Mouse (Mus musculus) hindbrain, embryonic 16.5 days (tissue): ENCODE results near the gene Cryge. TPM values are rescaled to one million over a fixed set of nuclear protein-coding genes. Genes with fewer than 3 reads are reported as not detected.
"Not testable (repeated sequence)": the region's sequence is repeated elsewhere in the genome, so short reads cannot be mapped to it uniquely, and the experiment has no call there.

Source experiments
- ATAC-seq: fragments of 200-750 bp; cut with Nextera tagmentation; 2 replicates; pipeline ENCODE4 v1.8.0; 2017; ENCODE audit warnings: moderate TSS enrichment, moderate library complexity
- H3K27ac ChIP-seq: fragments of 300-500 bp; sonication (generic); 2 replicates; pipeline ENCODE4 v1.5.1; 2014; ENCODE audit warnings: low read depth, mild to moderate bottlenecking, control low read depth, low read length, moderate library complexity
- H3K27me3 ChIP-seq: fragments of 300-500 bp; sonication (generic); replicated peaks from 2 replicates; pipeline ENCODE4 v1.6.1; 2014; ENCODE audit warnings: low read length; ENCODE audit not compliant: control insufficient read depth, insufficient read depth
- H3K36me3 ChIP-seq: fragments of 300-500 bp; sonication (generic); 2 replicates; pipeline ENCODE4 v1.6.1; 2014; ENCODE audit warnings: mild to moderate bottlenecking, low read length, moderate library complexity, mixed read lengths; ENCODE audit not compliant: control insufficient read depth, insufficient read depth
- H3K4me1 ChIP-seq: fragments of 300-500 bp; sonication (generic); 2 replicates; pipeline ENCODE4 v1.6.1; 2014; ENCODE audit warnings: low read depth, low read length; ENCODE audit not compliant: control insufficient read depth, insufficient read depth
- H3K4me2 ChIP-seq: fragments of 300-500 bp; sonication (generic); 2 replicates; pipeline ENCODE4 v1.6.1; 2014; ENCODE audit warnings: mild to moderate bottlenecking, low read length, control low read depth, moderate library complexity
- H3K4me3 ChIP-seq: fragments of 300-500 bp; sonication (generic); 2 replicates; pipeline ENCODE4 v1.5.1; 2014; ENCODE audit warnings: mild to moderate bottlenecking, low read length, control low read depth, moderate library complexity
- H3K9ac ChIP-seq: fragments of 300-500 bp; sonication (generic); 2 replicates; pipeline ENCODE4 v1.6.1; 2014; ENCODE audit warnings: low read depth, mild to moderate bottlenecking, control low read depth, low read length, moderate library complexity
- H3K9me3 ChIP-seq: fragments of 300-500 bp; sonication (generic); 2 replicates; pipeline ENCODE4 v1.6.1; 2014; ENCODE audit warnings: mild to moderate bottlenecking, low read length, moderate library complexity; ENCODE audit not compliant: control insufficient read depth
- WGBS: fragments of 180-500 bp; shearing (Covaris S2); extraction: QIAGEN DNeasy Blood & Tissue Kit; methylation state at CpG from one replicate; pipeline ENCODE4 v1.1.7; 2014; 5-methylcytosine and 5-hydroxymethylcytosine counted together
- polyA plus RNA-seq: library from polyadenylated mRNA; unstranded; fragments of >200 nt; fragmentation: Nextera tagmentation; extraction: Ambion mirVana; gene quantifications from 2 replicates; pipeline ENCODE4 v1.2.1, GENCODE M21; 2015

Cryge gene
- not detected in 2 replicates for polyA plus RNA-seq

DNA sequence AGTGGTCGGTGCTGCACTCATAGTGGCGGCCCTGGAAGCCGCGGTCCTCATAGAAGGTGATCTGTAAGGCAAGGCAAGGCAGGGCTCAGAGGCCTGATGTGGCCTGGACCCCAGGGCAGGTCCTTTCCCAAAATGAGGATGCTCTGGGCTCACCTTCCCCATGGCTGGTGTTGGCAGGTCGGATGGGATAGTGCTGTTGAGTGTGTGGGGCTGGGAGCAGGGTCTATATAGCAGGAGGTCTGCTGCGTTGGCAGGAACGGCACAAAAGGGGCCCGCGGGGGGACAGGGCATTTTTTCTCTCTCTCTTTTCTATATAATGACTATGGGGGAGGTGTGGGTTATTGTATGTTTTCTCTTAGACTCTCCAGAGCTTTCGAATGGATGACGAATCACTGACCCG is at the start of gene Cryge:
Cryge (minus strand) TSS at position 198 of the 400 bp plus-strand sequence.
- not testable (repeated sequence) for H3K4me1 ChIP-seq, H3K4me3 ChIP-seq, ATAC-seq, H3K4me2 ChIP-seq, H3K9me3 ChIP-seq, H3K27ac ChIP-seq, H3K27me3 ChIP-seq, H3K9ac ChIP-seq, H3K36me3 ChIP-seq
- WGBS: 33% methylated on average over 10 of the region's 12 CpGs

DNA sequence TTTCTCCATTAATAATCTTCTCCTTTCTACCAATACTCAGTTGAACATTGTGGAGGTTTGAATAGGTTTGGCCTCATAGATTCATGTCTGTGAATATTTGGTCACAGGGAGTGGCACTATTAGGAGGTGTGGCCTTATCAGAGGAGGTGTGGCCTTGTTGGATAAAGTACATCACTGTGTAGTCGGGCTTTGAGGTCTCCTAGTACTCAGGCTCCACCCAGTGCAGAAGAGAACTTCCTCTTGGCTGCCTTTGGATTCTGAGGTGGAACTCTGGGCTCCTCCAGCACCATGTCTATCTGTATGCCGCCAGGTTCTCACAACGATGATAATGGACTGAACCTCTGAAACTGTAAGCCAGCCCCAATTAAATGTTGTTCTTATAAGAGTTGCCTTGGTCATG is 46.0 kb upstream of the Cryge start:
- H3K27ac ChIP-seq: no peak overlapping the region
- no peaks in the 10 kb centered on the region for H3K27me3 ChIP-seq
- no peaks in the 10 kb centered on the region for H3K9me3 ChIP-seq
- no peak overlapping the region for H3K4me3 ChIP-seq
- no peak overlapping the region for H3K4me2 ChIP-seq
- no peak for ATAC-seq
- no peaks in the 10 kb centered on the region for H3K36me3 ChIP-seq
- 86% methylated on average over 3 of the region's 3 CpGs for WGBS
- no peak overlapping the region for H3K9ac ChIP-seq
- no peaks in the 10 kb centered on the region for H3K4me1 ChIP-seq

DNA sequence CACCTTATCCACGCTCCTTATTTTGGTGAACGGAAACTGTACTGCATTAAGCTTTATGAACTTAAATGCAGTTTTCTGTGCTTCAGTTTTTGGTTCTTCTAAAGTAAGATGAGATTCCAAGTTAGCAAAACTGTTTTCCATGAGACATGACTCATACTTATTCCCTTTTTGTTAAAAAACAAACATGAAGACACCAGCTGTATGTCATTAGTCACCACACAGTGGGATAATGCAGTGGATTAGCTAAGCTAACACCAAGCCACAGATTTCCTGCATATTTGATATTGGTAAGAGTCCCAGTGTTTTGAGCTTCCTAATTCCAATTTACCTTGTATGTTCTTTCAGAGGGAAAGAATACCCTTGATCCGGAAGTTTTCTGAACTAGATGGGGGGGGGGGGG is 40.6 kb upstream of the Cryge start:
- H3K27ac ChIP-seq: no peak overlapping the region
- no peaks in the 10 kb centered on the region for H3K4me1 ChIP-seq
- no peak overlapping the region for H3K4me2 ChIP-seq
- no peak overlapping the region for H3K9ac ChIP-seq
- H3K9me3 ChIP-seq: no peaks in the 10 kb centered on the region
- WGBS: 96% methylated on average over 3 of the region's 3 CpGs
- no peaks in the 10 kb centered on the region for H3K36me3 ChIP-seq
- no peaks in the 10 kb centered on the region for H3K27me3 ChIP-seq
- no peak overlapping the region for H3K4me3 ChIP-seq
- ATAC-seq: no peak

GRCm38 (mm10) chr1:65090370-65090769 is 39.4 kb upstream of the Cryge start:
- no peak overlapping the region for H3K27ac ChIP-seq
- H3K27me3 ChIP-seq: no peaks in the 10 kb centered on the region
- no peak overlapping the region for H3K4me2 ChIP-seq
- no peaks in the 10 kb centered on the region for H3K4me1 ChIP-seq
- no peak overlapping the region for H3K4me3 ChIP-seq
- WGBS: 77% methylated on average over 2 of the region's 2 CpGs
- no peaks in the 10 kb centered on the region for H3K36me3 ChIP-seq
- no peak for ATAC-seq
- H3K9ac ChIP-seq: no peak overlapping the region
- H3K9me3 ChIP-seq: no peaks in the 10 kb centered on the region

DNA sequence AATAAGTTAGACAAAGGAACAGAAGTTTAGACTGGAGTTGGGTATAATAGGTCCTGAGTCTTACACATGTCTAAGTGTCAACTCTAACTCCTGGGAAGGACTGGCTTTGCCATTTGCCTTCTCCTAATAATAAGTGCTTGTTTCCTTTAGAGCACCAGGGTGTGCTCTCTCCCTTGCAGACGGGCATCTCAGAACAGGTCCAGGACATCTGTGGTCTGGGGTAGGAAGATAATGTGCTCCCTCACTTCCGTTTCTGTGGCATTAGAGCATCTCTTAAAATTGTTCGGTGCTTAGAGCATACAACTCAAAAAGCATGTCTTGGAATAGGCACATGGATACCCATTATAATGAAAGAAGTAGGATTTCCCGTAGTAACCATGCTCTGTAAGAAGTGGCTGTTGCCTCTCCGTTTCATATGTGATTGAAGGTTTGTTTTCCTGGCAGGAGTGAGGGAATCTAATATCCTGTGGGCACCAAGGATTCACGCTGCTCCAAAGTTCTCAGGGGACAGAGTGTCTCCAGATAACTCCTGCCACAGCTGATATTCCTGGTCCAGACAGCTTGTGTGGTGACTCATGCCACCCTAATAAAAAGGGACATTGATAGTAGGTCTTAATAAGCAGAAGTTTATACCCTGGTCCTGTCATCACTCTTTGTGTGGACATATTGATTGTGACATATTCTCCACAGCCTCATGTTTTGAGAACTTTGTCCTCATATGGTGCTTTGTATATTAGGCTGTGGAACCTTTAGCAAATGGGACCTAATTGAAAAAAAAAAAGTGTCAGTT is 37.8 kb upstream of the Cryge start:
- Histone ChIP-seq H3K4me3 (no peak overlapping the region), H3K27ac (no peak overlapping the region), H3K9me3 (no peaks in the 10 kb centered on the region), H3K9ac (no peak overlapping the region), H3K4me1 (no peaks in the 10 kb centered on the region), H3K4me2 (no peak overlapping the region), H3K27me3 (no peaks in the 10 kb centered on the region), H3K36me3 (no peaks in the 10 kb centered on the region)
- WGBS: 81% methylated on average over 6 of the region's 6 CpGs
- no peak for ATAC-seq

GRCm38 (mm10) chr1:65082188-65082587 is 31.2 kb upstream of the Cryge start, which contains the start of gene Crygb:
TSS of gene Crygb (minus strand) at chr1:65082288.
- Histone ChIP-seq H3K9me3 (no peaks in the 10 kb centered on the region), H3K4me2 (no peak within 1 kb of the TSS; the same call in 1 of the 2 replicates), H3K36me3 (no peaks in the 10 kb centered on the region), H3K9ac (no peak within 1 kb of the TSS), H3K27ac (no peak within 1 kb of the TSS), H3K4me3 (no peak within 1 kb of the TSS), H3K27me3 (no peaks in the 10 kb centered on the region), H3K4me1 (no peaks in the 10 kb centered on the region)
- WGBS: 38% methylated on average over 7 of the region's 7 CpGs
- no peak for ATAC-seq

DNA sequence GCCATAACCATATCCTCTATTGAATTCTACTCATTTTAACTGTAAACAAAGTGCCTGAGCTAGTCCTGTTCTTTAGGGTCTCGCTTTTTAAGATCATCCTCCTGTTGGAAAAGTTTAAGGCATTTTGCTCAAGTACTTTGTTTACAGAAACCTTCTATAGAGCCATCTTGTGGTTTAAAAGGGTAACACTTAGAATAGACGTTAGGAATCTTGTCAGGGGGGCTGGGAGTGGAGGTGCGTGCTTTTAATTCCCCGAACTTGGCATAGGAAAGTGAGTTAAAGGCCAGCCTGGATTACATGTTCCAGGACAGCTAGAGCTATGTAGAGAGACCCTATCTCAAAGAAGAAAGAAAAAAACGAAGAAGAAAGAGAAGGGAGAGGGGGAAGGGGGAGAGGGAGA is 24.7 kb upstream of the Cryge start:
- 25% methylated on average over 5 of the region's 5 CpGs for WGBS
- H3K4me1 ChIP-seq: no peaks in the 10 kb centered on the region
- H3K9ac ChIP-seq: no peak overlapping the region
- no peak for ATAC-seq
- H3K27me3 ChIP-seq: no peaks in the 10 kb centered on the region
- H3K27ac ChIP-seq: no peak overlapping the region
- no peak overlapping the region for H3K4me3 ChIP-seq
- H3K4me2 ChIP-seq: no peak overlapping the region
- no peaks in the 10 kb centered on the region for H3K36me3 ChIP-seq
- H3K9me3 ChIP-seq: no peaks in the 10 kb centered on the region

DNA sequence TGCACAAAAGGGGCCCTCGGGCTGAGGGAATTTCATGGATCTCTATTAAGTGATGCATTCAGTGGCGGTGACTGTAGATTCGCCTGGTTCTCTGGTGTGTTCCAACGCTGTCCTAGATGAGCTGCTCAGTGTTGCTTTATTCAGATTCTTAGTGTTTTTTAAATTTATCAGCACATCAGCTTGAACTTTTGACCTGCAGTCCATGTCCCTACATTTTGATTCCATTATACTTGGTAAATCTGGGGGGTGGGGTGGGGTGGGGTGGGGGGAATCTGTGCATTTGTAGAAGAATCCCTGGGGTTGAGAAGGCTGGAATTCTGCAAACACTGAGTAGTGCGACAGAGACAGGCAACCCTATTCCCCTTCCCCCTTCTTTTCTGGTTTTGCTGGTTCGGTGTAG is 22.6 kb upstream of the Cryge start, which contains the start of gene Crygc:
Crygc (minus strand) TSS at position 101 of the 400 bp plus-strand sequence.
- H3K27me3 ChIP-seq: no peaks in the 10 kb centered on the region
- no peaks in the 10 kb centered on the region for H3K4me1 ChIP-seq
- no peak within 1 kb of the TSS for H3K9ac ChIP-seq
- no peaks in the 10 kb centered on the region for H3K36me3 ChIP-seq
- no peak within 1 kb of the TSS for H3K4me3 ChIP-seq
- no peak for ATAC-seq
- no peaks in the 10 kb centered on the region for H3K9me3 ChIP-seq
- no peak within 1 kb of the TSS for H3K4me2 ChIP-seq
- 59% methylated on average over 6 of the region's 6 CpGs for WGBS
- H3K27ac ChIP-seq: no peak within 1 kb of the TSS

- ATAC-seq: no peak
- no peak overlapping the region for H3K27ac ChIP-seq
- no peaks in the 10 kb centered on the region for H3K4me1 ChIP-seq
- H3K4me2 ChIP-seq: no peak overlapping the region
- no peaks in the 10 kb centered on the region for H3K27me3 ChIP-seq
- no peak overlapping the region for H3K9ac ChIP-seq
- no peaks in the 10 kb centered on the region for H3K36me3 ChIP-seq
- no peak overlapping the region for H3K4me3 ChIP-seq
- H3K9me3 ChIP-seq: no peaks in the 10 kb centered on the region
Measured at GRCm38 (mm10) chr1:65067842-65068241, 16.9 kb upstream of the Cryge start.
